In the genomic region with DNA sequence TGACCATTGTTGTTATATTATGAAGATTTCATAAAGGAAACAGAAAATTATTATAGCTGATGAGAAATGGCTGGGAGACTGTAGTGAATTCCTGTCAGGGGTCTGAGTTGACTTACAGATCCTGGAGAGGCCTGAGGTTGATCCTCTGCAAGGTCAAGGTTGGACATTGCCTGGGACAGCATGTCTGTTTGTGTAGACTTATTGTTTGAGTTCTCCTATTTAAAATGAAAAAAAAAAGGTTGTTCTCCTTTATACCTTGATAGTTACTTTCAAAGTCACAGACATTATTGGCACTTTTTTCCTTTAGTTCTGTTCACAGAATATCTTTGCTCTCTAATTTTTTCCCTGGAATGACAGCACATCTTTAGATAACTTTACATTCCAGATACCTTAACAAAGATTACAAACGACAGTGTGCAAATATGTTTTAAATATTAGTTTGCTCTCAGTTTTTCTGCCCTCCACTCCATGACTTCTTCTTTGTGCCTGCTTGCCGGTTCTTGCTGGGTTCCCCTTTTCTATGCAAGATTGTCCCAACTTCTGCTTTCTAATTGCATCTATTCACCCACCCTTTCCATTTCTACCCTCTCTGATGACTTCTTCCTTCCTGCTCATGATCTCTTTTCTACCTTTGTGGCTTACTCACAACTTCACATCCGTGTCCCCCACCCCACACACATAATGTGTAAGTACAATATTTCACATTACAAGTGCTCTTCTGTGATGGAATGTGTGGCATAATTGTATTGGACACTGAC, we compare ENCODE assay signal across 13 mouse cellular contexts. TPM values are rescaled to one million over a fixed set of nuclear protein-coding genes. Genes with fewer than 3 reads are reported as not detected.
A peak's percentile ranks its signal among the peaks of the same experiment; 100 is the strongest.
DNase-seq lines count a peak whose midpoint lies in the region; ATAC-seq lines count a peak whose summit lies in the region.
"Not testable (repeated sequence)": the region's sequence is repeated elsewhere in the genome, so short reads cannot be mapped to it uniquely, and the experiment has no call there.
"Had no signal": no experiment of that assay in that cellular context is flagged by ENCODE, and none has a peak within 500 bp of the region (broad histone marks: within the 10 kb centered on the region; RNA-seq: fewer than 3 reads in every experiment).

No protein-coding gene starts in this region.

- H3K27me3 ChIP-seq in splenic B cell, adult 2 months (ENCODE audit: control insufficient read depth, insufficient read depth, low read length, poor library complexity, severe bottlenecking): not testable (repeated sequence)

- not testable (repeated sequence) for H3K36me3 ChIP-seq in splenic B cell, adult 2 months (ENCODE audit: control insufficient read depth, insufficient read depth, low read length, poor library complexity, severe bottlenecking)

- peak; percentile 98 for ATAC-seq in common myeloid progenitor, adult 5-6 weeks (replicated peaks; ENCODE audit: low read depth, poor library complexity, severe bottlenecking)
- peak; percentile 99 for ATAC-seq in hematopoietic stem cell, adult 5-6 weeks (replicated peaks in 1 of 2; ENCODE audit: insufficient read depth in 1 of 2, low FRiP score in 2 of 2, low TSS enrichment in 1 of 2, low read depth in 1 of 2, poor library complexity in 2 of 2, severe bottlenecking in 2 of 2)
- peak; percentile 93 for ATAC-seq in megakaryocyte, adult 5-6 weeks (ENCODE audit: poor library complexity, severe bottlenecking)
- 0 out of 2 replicates have a peak, but pooled peaks have one; percentile 10 for ATAC-seq in megakaryocyte-erythroid progenitor cell, adult 5-6 weeks (replicated peaks; ENCODE audit: low FRiP score, low TSS enrichment, poor library complexity, severe bottlenecking)
- ATAC-seq in monocyte, adult 5-6 weeks (replicated peaks; ENCODE audit: insufficient number of reproducible peaks, low FRiP score, low TSS enrichment, poor library complexity, severe bottlenecking): peak; percentile 96

- peak; percentile 7 to 24 for DNase-seq in B cell, adult 2 months
- peak; percentile 6 for DNase-seq in splenic B cell, adult 2 months (ENCODE audit: low read depth, low spot score)

RNA-seq across cellular contexts. Expression of a gene that starts 22.0 kb away (rescaled TPM):
- total RNA-seq in common myeloid progenitor, adult 5-6 weeks (2017): not detected in 2 replicates
- not detected in 2 replicates for total RNA-seq in hematopoietic stem cell, adult 5-6 weeks (2017)
- total RNA-seq in megakaryocyte, adult 5-6 weeks (2015): not detected in 2 replicates
- not detected in 2 replicates for total RNA-seq in megakaryocyte, adult 5-6 weeks (2017)
- total RNA-seq in megakaryocyte-erythroid progenitor cell, adult 5-6 weeks (2014; fragmentation: Nextera tagmentation): not detected in 2 replicates
- total RNA-seq in megakaryocyte-erythroid progenitor cell, adult 5-6 weeks (2017): not detected in 2 replicates
- not detected in 3 replicates for total RNA-seq in monocyte, adult 5-6 weeks (2017)
- total RNA-seq: adrenal gland, adult 2 months; adrenal gland, postnatal 10 days; adrenal gland, postnatal 25 days; adrenal gland, postnatal 4 days; MEL had no signal

RNA-seq across cellular contexts. Expression of a gene that starts 27.1 kb away (rescaled TPM):
- total RNA-seq in common myeloid progenitor, adult 5-6 weeks (2017): 2.3 and 3.5 TPM in 2 replicates
- 2.1 and 4.3 TPM in 2 replicates for total RNA-seq in hematopoietic stem cell, adult 5-6 weeks (2017)
- 33.5 and 35.2 TPM in 2 replicates for total RNA-seq in megakaryocyte, adult 5-6 weeks (2015)
- total RNA-seq in megakaryocyte, adult 5-6 weeks (2017): 25.3 and 27.3 TPM in 2 replicates
- total RNA-seq in megakaryocyte-erythroid progenitor cell, adult 5-6 weeks (2014; fragmentation: Nextera tagmentation): not detected in 2 replicates
- total RNA-seq in megakaryocyte-erythroid progenitor cell, adult 5-6 weeks (2017): 2.9 and 3.1 TPM in 2 replicates
- total RNA-seq in monocyte, adult 5-6 weeks (2017): 1.2 to 8.4 TPM (median 4.2 TPM) in 3 replicates
- total RNA-seq: ES-E14, MEL had no signal

RNA-seq across cellular contexts. Expression of a gene that starts 36.0 kb away (rescaled TPM):
- total RNA-seq in common myeloid progenitor, adult 5-6 weeks (2017): 0.05 TPM in 1 of 2 replicates, not detected in the other
- 0.13 TPM in 1 of 2 replicates, not detected in the other for total RNA-seq in hematopoietic stem cell, adult 5-6 weeks (2017)
- 0.51 and 0.73 TPM in 2 replicates for total RNA-seq in megakaryocyte, adult 5-6 weeks (2015)
- total RNA-seq in megakaryocyte, adult 5-6 weeks (2017): 0.22 and 0.49 TPM in 2 replicates
- total RNA-seq in megakaryocyte-erythroid progenitor cell, adult 5-6 weeks (2014; fragmentation: Nextera tagmentation): not detected in 2 replicates
- not detected in 2 replicates for total RNA-seq in megakaryocyte-erythroid progenitor cell, adult 5-6 weeks (2017)
- 0.49 TPM in 1 of 3 replicates, not detected in the others for total RNA-seq in monocyte, adult 5-6 weeks (2017)
- total RNA-seq: adrenal gland, adult 2 months; adrenal gland, postnatal 10 days; adrenal gland, postnatal 25 days; adrenal gland, postnatal 4 days; ES-E14; MEL had no signal

RNA-seq across cellular contexts. Expression of a gene that starts 44.5 kb away (rescaled TPM):
- not detected in 2 replicates for total RNA-seq in common myeloid progenitor, adult 5-6 weeks (2017)
- total RNA-seq in hematopoietic stem cell, adult 5-6 weeks (2017): not detected in 2 replicates
- 0.30 and 0.71 TPM in 2 replicates for total RNA-seq in megakaryocyte, adult 5-6 weeks (2015)
- 0.29 TPM in 1 of 2 replicates, not detected in the other for total RNA-seq in megakaryocyte, adult 5-6 weeks (2017)
- total RNA-seq in megakaryocyte-erythroid progenitor cell, adult 5-6 weeks (2014; fragmentation: Nextera tagmentation): not detected in 2 replicates
- not detected in 2 replicates for total RNA-seq in megakaryocyte-erythroid progenitor cell, adult 5-6 weeks (2017)
- 0.10 to 0.21 TPM (median 0.19 TPM) in 3 replicates for total RNA-seq in monocyte, adult 5-6 weeks (2017)
- total RNA-seq: adrenal gland, adult 2 months; adrenal gland, postnatal 10 days; adrenal gland, postnatal 25 days; adrenal gland, postnatal 4 days; ES-E14; MEL had no signal

Comparison
In these comparisons a context has a peak if more than half of its experiments do, and no peak if none do; other contexts are left out.
1. Peak in every context shown above with its lines: DNase-seq and ATAC-seq.
2. ATAC-seq: peak in every context shown above with its lines; median percentile 99 in hematopoietic stem cell, adult 5-6 weeks; 98 in common myeloid progenitor, adult 5-6 weeks; 96 in monocyte, adult 5-6 weeks; 93 in megakaryocyte, adult 5-6 weeks; 10 in megakaryocyte-erythroid progenitor cell, adult 5-6 weeks.